Mouse (Mus musculus): Measurements from ENCODE around the gene Timm17b. TPM values are rescaled to one million over a fixed set of nuclear protein-coding genes. Genes with fewer than 3 reads are reported as not detected.

Gene Timm17b
- polyA plus RNA-seq, 1 experiment from 2014 or later, result 155 TPM

- H3K36me3 ChIP-seq, result no peaks in the 10 kb centered on the region
- no peak for ATAC-seq (ENCODE audit: borderline replicate concordance, extremely low read depth, low FRiP score, low TSS enrichment)
- H3K9me3 ChIP-seq, result no peaks in the 10 kb centered on the region
- 0 out of 2 replicates have a peak, but pooled peaks cover 5% of the 10 kb centered on the region for H3K4me1 ChIP-seq
- H3K4me3 ChIP-seq, result peak overlapping the region; percentile 18
- WGBS, result 18% methylated on average over 29 of the region's 48 CpGs
- H3K27me3 ChIP-seq, result peaks cover 70% of the 10 kb centered on the region
- H3K9ac ChIP-seq, result no peak overlapping the region
- H3K27ac ChIP-seq, result no peak overlapping the region
- peak overlapping the region; percentile 47 for H3K4me2 ChIP-seq
Observed at GRCm38 (mm10) chrX:7922032-7922431, 22.9 kb downstream of the Timm17b start.

- no peak overlapping the region for H3K4me2 ChIP-seq
- H3K27ac ChIP-seq, result no peak overlapping the region
- H3K27me3 ChIP-seq, result peaks cover 62% of the 10 kb centered on the region
- WGBS, result 66% methylated on average over 6 of the region's 6 CpGs
- H3K4me1 ChIP-seq, result 0 out of 2 replicates have a peak, but pooled peaks cover 5% of the 10 kb centered on the region
- no peak overlapping the region for H3K9ac ChIP-seq
- H3K4me3 ChIP-seq, result no peak overlapping the region
- no peaks in the 10 kb centered on the region for H3K36me3 ChIP-seq
- no peak for ATAC-seq (ENCODE audit: borderline replicate concordance, extremely low read depth, low FRiP score, low TSS enrichment)
- H3K9me3 ChIP-seq, result no peaks in the 10 kb centered on the region
Observed at GRCm38 (mm10) chrX:7926266-7926665, 27.1 kb downstream of the Timm17b start.

GRCm38 (mm10) chrX:7927116-7927515 lies 28.0 kb downstream of the Timm17b start:
- 0 out of 2 replicates have a peak, but pooled peaks cover 2% of the 10 kb centered on the region for H3K4me1 ChIP-seq
- ATAC-seq (ENCODE audit: borderline replicate concordance, extremely low read depth, low FRiP score, low TSS enrichment), result no peak
- no peaks in the 10 kb centered on the region for H3K9me3 ChIP-seq
- no peaks in the 10 kb centered on the region for H3K36me3 ChIP-seq
- no peak overlapping the region for H3K9ac ChIP-seq
- no peak overlapping the region for H3K4me3 ChIP-seq
- no peak overlapping the region for H3K4me2 ChIP-seq
- peaks cover 53% of the 10 kb centered on the region for H3K27me3 ChIP-seq
- H3K27ac ChIP-seq, result no peak overlapping the region
- WGBS, result 17% methylated on average over 10 of the region's 10 CpGs

- H3K4me2 ChIP-seq, result no peak within 1 kb of the TSS
- H3K9ac ChIP-seq, result no peak within 1 kb of the TSS
- H3K9me3 ChIP-seq, result no peaks in the 10 kb centered on the region
- WGBS, result 17% methylated on average over 17 of the region's 19 CpGs
- peaks cover 41% of the 10 kb centered on the region for H3K27me3 ChIP-seq
- no peak for ATAC-seq (ENCODE audit: borderline replicate concordance, extremely low read depth, low FRiP score, low TSS enrichment)
- H3K27ac ChIP-seq, result no peak within 1 kb of the TSS
- H3K4me1 ChIP-seq, result no peaks in the 10 kb centered on the region
- H3K4me3 ChIP-seq, result no peak within 1 kb of the TSS
- 0 out of 2 replicates have a peak, but pooled peaks cover 1% of the 10 kb centered on the region for H3K36me3 ChIP-seq
Observed at GRCm38 (mm10) chrX:7928270-7928790, 29.2 kb downstream of the Timm17b start, which contains the start of gene Eras. Gene Eras (minus strand): TSS chrX:7928607.

GRCm38 (mm10) chrX:7936874-7937273 lies 37.7 kb downstream of the Timm17b start:
- Histone ChIP-seq H3K4me3 (no peak overlapping the region), H3K27me3 (no peaks in the 10 kb centered on the region), H3K4me1 (no peaks in the 10 kb centered on the region), H3K9ac (no peak overlapping the region), H3K27ac (no peak overlapping the region), H3K9me3 (no peaks in the 10 kb centered on the region), H3K36me3 (0 out of 2 replicates have a peak, but pooled peaks cover 2% of the 10 kb centered on the region), H3K4me2 (no peak overlapping the region)
- no peak for ATAC-seq (ENCODE audit: borderline replicate concordance, extremely low read depth, low FRiP score, low TSS enrichment)
- WGBS, result 51% methylated on average over 11 of the region's 11 CpGs

GRCm38 (mm10) chrX:7937667-7938066 lies 38.5 kb downstream of the Timm17b start:
- H3K36me3 ChIP-seq, result 0 out of 2 replicates have a peak, but pooled peaks cover 2% of the 10 kb centered on the region
- no peaks in the 10 kb centered on the region for H3K4me1 ChIP-seq
- no peak overlapping the region for H3K4me2 ChIP-seq
- no peaks in the 10 kb centered on the region for H3K27me3 ChIP-seq
- 87% methylated on average over 6 of the region's 6 CpGs for WGBS
- no peaks in the 10 kb centered on the region for H3K9me3 ChIP-seq
- H3K4me3 ChIP-seq, result no peak overlapping the region
- ATAC-seq (ENCODE audit: borderline replicate concordance, extremely low read depth, low FRiP score, low TSS enrichment), result no peak
- H3K27ac ChIP-seq, result no peak overlapping the region
- no peak overlapping the region for H3K9ac ChIP-seq

- Histone ChIP-seq H3K4me1 (no peaks in the 10 kb centered on the region), H3K36me3 (no peaks in the 10 kb centered on the region; the same call in 1 of the 2 replicates), H3K9me3 (no peaks in the 10 kb centered on the region), H3K4me3 (no peak overlapping the region), H3K27me3 (no peaks in the 10 kb centered on the region), H3K27ac (no peak overlapping the region), H3K9ac (no peak overlapping the region), H3K4me2 (no peak overlapping the region)
- WGBS, result 69% methylated on average over 8 of the region's 8 CpGs
- ATAC-seq (ENCODE audit: borderline replicate concordance, extremely low read depth, low FRiP score, low TSS enrichment), result no peak
Observed at GRCm38 (mm10) chrX:7945618-7946017, 46.5 kb downstream of the Timm17b start.

- peak within 1 kb of the TSS; percentile 57 for H3K4me2 ChIP-seq
- no peaks in the 10 kb centered on the region for H3K9me3 ChIP-seq
- peak within 1 kb of the TSS; percentile 20; the same call in 1 of the 2 replicates for H3K27ac ChIP-seq
- ATAC-seq (ENCODE audit: borderline replicate concordance, extremely low read depth, low FRiP score, low TSS enrichment), result peak; percentile 28; the same call in 1 of the 2 replicates
- peak within 1 kb of the TSS; percentile 53 for H3K4me3 ChIP-seq
- WGBS, result 16% methylated on average over 32 of the region's 37 CpGs
- no peaks in the 10 kb centered on the region for H3K27me3 ChIP-seq
- no peaks in the 10 kb centered on the region for H3K4me1 ChIP-seq
- H3K9ac ChIP-seq, result peak within 1 kb of the TSS; percentile 47
- H3K36me3 ChIP-seq, result no peaks in the 10 kb centered on the region; the same call in 1 of the 2 replicates
Observed at GRCm38 (mm10) chrX:7947108-7947899, 48.1 kb downstream of the Timm17b start, which contains the start of gene Hdac6. Gene Hdac6 (minus strand): TSS chrX:7947889.

GRCm38 (mm10) chrX:7947900-7948492 lies 48.8 kb downstream of the Timm17b start:
- H3K9ac ChIP-seq, result peak overlapping the region; percentile 42; the same call in 1 of the 2 replicates
- peak overlapping the region; percentile 56 for H3K4me2 ChIP-seq
- no peaks in the 10 kb centered on the region for H3K4me1 ChIP-seq
- no peaks in the 10 kb centered on the region for H3K9me3 ChIP-seq
- peak; percentile 99 for ATAC-seq (ENCODE audit: borderline replicate concordance, extremely low read depth, low FRiP score, low TSS enrichment)
- no peaks in the 10 kb centered on the region; the same call in 1 of the 2 replicates for H3K36me3 ChIP-seq
- WGBS, result 13% methylated on average over 38 of the region's 38 CpGs
- 0 out of 2 replicates have a peak overlapping the region, but pooled peaks have one; percentile 19 for H3K27ac ChIP-seq
- H3K27me3 ChIP-seq, result no peaks in the 10 kb centered on the region
- peak overlapping the region; percentile 53 for H3K4me3 ChIP-seq

- 83% methylated on average over 7 of the region's 7 CpGs for WGBS
- H3K27me3 ChIP-seq, result no peaks in the 10 kb centered on the region
- no peak overlapping the region for H3K4me2 ChIP-seq
- no peak overlapping the region for H3K4me3 ChIP-seq
- no peaks in the 10 kb centered on the region for H3K9me3 ChIP-seq
- H3K9ac ChIP-seq, result no peak overlapping the region
- no peak overlapping the region for H3K27ac ChIP-seq
- no peaks in the 10 kb centered on the region for H3K36me3 ChIP-seq
- H3K4me1 ChIP-seq, result no peaks in the 10 kb centered on the region
- ATAC-seq (ENCODE audit: borderline replicate concordance, extremely low read depth, low FRiP score, low TSS enrichment), result no peak
Observed at GRCm38 (mm10) chrX:7950091-7950490, 50.9 kb downstream of the Timm17b start.

All from lung, embryonic 15.5 days (tissue).